Mouse (Mus musculus): ENCODE results near the gene Inha. TPM values are rescaled to one million over a fixed set of nuclear protein-coding genes. Genes with fewer than 3 reads are reported as not detected.

Inha gene
- total RNA-seq, 1 experiment from 2014 or later: not detected

GRCm38 (mm10) chr1:75512550-75512949, 5.7 kb downstream of the Inha start:
- no peak for ATAC-seq (ENCODE audit: extremely low read depth, insufficient number of reproducible peaks, low FRiP score, poor library complexity, severe bottlenecking)

GRCm38 (mm10) chr1:75516703-75517380, 10.0 kb downstream of the Inha start:
- ATAC-seq (ENCODE audit: extremely low read depth, insufficient number of reproducible peaks, low FRiP score, poor library complexity, severe bottlenecking): no peak

GRCm38 (mm10) chr1:75517984-75518383, 11.1 kb downstream of the Inha start:
- ATAC-seq (ENCODE audit: extremely low read depth, insufficient number of reproducible peaks, low FRiP score, poor library complexity, severe bottlenecking): no peak

- no peak for ATAC-seq (ENCODE audit: extremely low read depth, insufficient number of reproducible peaks, low FRiP score, poor library complexity, severe bottlenecking)
These were observed 11.6 kb downstream of the Inha start for GRCm38 (mm10) chr1:75518427-75518826.

- ATAC-seq (ENCODE audit: extremely low read depth, insufficient number of reproducible peaks, low FRiP score, poor library complexity, severe bottlenecking): no peak
These were observed 12.7 kb downstream of the Inha start for GRCm38 (mm10) chr1:75519576-75519975.

GRCm38 (mm10) chr1:75521321-75522031, 14.6 kb downstream of the Inha start, which contains the start of gene Stk11ip:
Stk11ip (plus strand) TSS chr1:75521529.
- peak; percentile 80 for ATAC-seq (ENCODE audit: extremely low read depth, insufficient number of reproducible peaks, low FRiP score, poor library complexity, severe bottlenecking)

GRCm38 (mm10) chr1:75524679-75525078, 17.8 kb downstream of the Inha start:
- peak; percentile 78 for ATAC-seq (ENCODE audit: extremely low read depth, insufficient number of reproducible peaks, low FRiP score, poor library complexity, severe bottlenecking)

GRCm38 (mm10) chr1:75530546-75530945, 23.7 kb downstream of the Inha start:
- ATAC-seq (ENCODE audit: extremely low read depth, insufficient number of reproducible peaks, low FRiP score, poor library complexity, severe bottlenecking): no peak

GRCm38 (mm10) chr1:75532280-75533172, 25.6 kb downstream of the Inha start:
- no peak for ATAC-seq (ENCODE audit: extremely low read depth, insufficient number of reproducible peaks, low FRiP score, poor library complexity, severe bottlenecking)

GRCm38 (mm10) chr1:75533325-75534252, 26.7 kb downstream of the Inha start:
- no peak for ATAC-seq (ENCODE audit: extremely low read depth, insufficient number of reproducible peaks, low FRiP score, poor library complexity, severe bottlenecking)

GRCm38 (mm10) chr1:75537587-75537986, 30.7 kb downstream of the Inha start:
- no peak for ATAC-seq (ENCODE audit: extremely low read depth, insufficient number of reproducible peaks, low FRiP score, poor library complexity, severe bottlenecking)

GRCm38 (mm10) chr1:75538597-75539190, 31.8 kb downstream of the Inha start:
- no peak for ATAC-seq (ENCODE audit: extremely low read depth, insufficient number of reproducible peaks, low FRiP score, poor library complexity, severe bottlenecking)

- no peak for ATAC-seq (ENCODE audit: extremely low read depth, insufficient number of reproducible peaks, low FRiP score, poor library complexity, severe bottlenecking)
These were observed 34.6 kb downstream of the Inha start for GRCm38 (mm10) chr1:75541496-75541895.

GRCm38 (mm10) chr1:75544351-75544750, 37.5 kb downstream of the Inha start:
- ATAC-seq (ENCODE audit: extremely low read depth, insufficient number of reproducible peaks, low FRiP score, poor library complexity, severe bottlenecking): no peak

GRCm38 (mm10) chr1:75545965-75546956, 39.4 kb downstream of the Inha start, which contains the start of gene Slc4a3:
Slc4a3 (plus strand) TSS chr1:75546266.
- no peak for ATAC-seq (ENCODE audit: extremely low read depth, insufficient number of reproducible peaks, low FRiP score, poor library complexity, severe bottlenecking)

GRCm38 (mm10) chr1:75547351-75547750, 40.5 kb downstream of the Inha start:
- ATAC-seq (ENCODE audit: extremely low read depth, insufficient number of reproducible peaks, low FRiP score, poor library complexity, severe bottlenecking): no peak

GRCm38 (mm10) chr1:75548083-75548482, 41.2 kb downstream of the Inha start:
- no peak for ATAC-seq (ENCODE audit: extremely low read depth, insufficient number of reproducible peaks, low FRiP score, poor library complexity, severe bottlenecking)
